Mouse (Mus musculus) forebrain, embryonic 12.5 days (tissue): ENCODE results near the gene Idua. TPM values are rescaled to one million over a fixed set of nuclear protein-coding genes. Genes with fewer than 3 reads are reported as not detected.

Experiments
- ATAC-seq: fragments of 200-750 bp; cut with Nextera tagmentation; 2 replicates; pipeline ENCODE4 v1.8.0; 2017; ENCODE audit warnings: moderate TSS enrichment; ENCODE audit not compliant: low FRiP score
- H3K27ac ChIP-seq: fragments of 300-500 bp; sonication (generic); 2 replicates; pipeline ENCODE4 v1.5.1; 2016; ENCODE audit warnings: mild to moderate bottlenecking
- H3K27me3 ChIP-seq: fragments of 300-500 bp; sonication (generic); 2 replicates; pipeline ENCODE4 v1.6.1; 2016; ENCODE audit warnings: mild to moderate bottlenecking
- H3K36me3 ChIP-seq: fragments of 300-500 bp; sonication (generic); replicated peaks from 2 replicates; pipeline ENCODE4 v1.6.1; 2016; ENCODE audit warnings: mild to moderate bottlenecking
- H3K4me1 ChIP-seq: fragments of 300-500 bp; sonication (generic); 2 replicates; pipeline ENCODE4 v1.6.1; 2016
- H3K4me2 ChIP-seq: fragments of 300-500 bp; sonication (generic); 2 replicates; pipeline ENCODE4 v1.6.1; 2016; ENCODE audit warnings: mild to moderate bottlenecking, moderate library complexity
- H3K4me3 ChIP-seq: fragments of 300-500 bp; sonication (generic); replicated peaks from 2 replicates; pipeline ENCODE4 v1.5.1; 2016; ENCODE audit warnings: mild to moderate bottlenecking
- H3K9ac ChIP-seq: fragments of 300-500 bp; sonication (generic); 2 replicates; pipeline ENCODE4 v1.6.1; 2016; ENCODE audit warnings: mild to moderate bottlenecking
- H3K9me3 ChIP-seq: fragments of 300-500 bp; sonication (generic); 2 replicates; pipeline ENCODE4 v1.6.1; 2016
- WGBS: fragments of 180-500 bp; shearing (Covaris S2); methylation state at CpG from one replicate; pipeline ENCODE4 v1.1.7; 2016; 5-methylcytosine and 5-hydroxymethylcytosine counted together
- polyA plus RNA-seq: library from polyadenylated mRNA; unstranded; fragments of >200 nt; fragmentation: Nextera tagmentation; extraction: Ambion mirVana; gene quantifications from 2 replicates; pipeline ENCODE4 v1.2.1, GENCODE M21; 2016

Gene Idua
- polyA plus RNA-seq, 1 experiment from 2014 or later, result 9.6 TPM

- WGBS, result 11% methylated on average over 5 of the region's 5 CpGs
These were observed 16.8 kb downstream of the Idua start for GRCm38 (mm10) chr5:108676772-108677498.

GRCm38 (mm10) chr5:108677605-108678295, 17.6 kb downstream of the Idua start:
- 3% methylated on average over 25 of the region's 25 CpGs for WGBS
- Histone ChIP-seq H3K9ac (peak overlapping the region; percentile 54), H3K4me3 (peak overlapping the region; percentile 28), H3K27ac (peak overlapping the region; percentile 93), H3K4me2 (peak overlapping the region; percentile 56), H3K4me1 (peaks cover 20% of the 10 kb centered on the region), H3K9me3 (no peaks in the 10 kb centered on the region), H3K27me3 (no peaks in the 10 kb centered on the region), H3K36me3 (peaks cover 2% of the 10 kb centered on the region; the same call in 1 of the 2 replicates)
- peak; percentile 93 for ATAC-seq

More at GRCm38 (mm10) chr5:108676772-108677498, 16.8 kb downstream of the Idua start:
- peak overlapping the region; percentile 28 for H3K4me3 ChIP-seq
- H3K9me3 ChIP-seq, result no peaks in the 10 kb centered on the region
- ATAC-seq, result peak; percentile 70
- peaks cover 10% of the 10 kb centered on the region for H3K36me3 ChIP-seq
- H3K27me3 ChIP-seq, result no peaks in the 10 kb centered on the region
- peak overlapping the region; percentile 54 for H3K9ac ChIP-seq
- H3K4me2 ChIP-seq, result peak overlapping the region; percentile 56
- peaks cover 20% of the 10 kb centered on the region for H3K4me1 ChIP-seq
- H3K27ac ChIP-seq, result peak overlapping the region; percentile 93

GRCm38 (mm10) chr5:108678296-108678854, 18.2 kb downstream of the Idua start:
- WGBS, result 88% methylated on average over 6 of the region's 6 CpGs
- Histone ChIP-seq H3K9ac (no peak overlapping the region), H3K4me2 (no peak overlapping the region), H3K4me3 (no peak overlapping the region), H3K4me1 (peaks cover 20% of the 10 kb centered on the region), H3K36me3 (no peaks in the 10 kb centered on the region), H3K27ac (peak overlapping the region; percentile 19; the same call in 1 of the 2 replicates), H3K27me3 (no peaks in the 10 kb centered on the region), H3K9me3 (no peaks in the 10 kb centered on the region)
- ATAC-seq, result no peak

DNA sequence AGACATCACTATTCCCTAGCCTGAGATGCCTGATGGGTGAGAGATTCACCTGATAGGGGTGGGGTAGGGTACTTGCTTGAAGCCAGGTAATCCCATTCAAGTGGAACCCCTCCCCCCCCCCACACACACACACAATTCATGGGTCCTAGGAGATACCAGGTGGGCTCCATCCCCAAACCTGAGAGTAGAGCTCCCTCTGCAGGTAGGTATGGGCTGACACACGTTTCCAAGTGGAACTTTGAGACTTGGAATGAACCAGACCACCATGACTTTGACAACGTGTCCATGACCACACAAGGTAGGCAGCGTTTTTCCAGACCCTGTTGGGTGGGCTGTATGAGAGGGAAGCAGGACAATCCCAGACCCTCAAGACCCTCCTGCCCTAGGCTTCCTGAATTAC, 19.8 kb downstream of the Idua start:
- H3K4me1 ChIP-seq, result peaks cover 20% of the 10 kb centered on the region
- no peak overlapping the region for H3K4me2 ChIP-seq
- H3K27ac ChIP-seq, result no peak overlapping the region
- 59% methylated on average over 3 of the region's 3 CpGs for WGBS
- no peaks in the 10 kb centered on the region for H3K27me3 ChIP-seq
- no peaks in the 10 kb centered on the region for H3K9me3 ChIP-seq
- no peaks in the 10 kb centered on the region for H3K36me3 ChIP-seq
- no peak overlapping the region for H3K4me3 ChIP-seq
- ATAC-seq, result no peak
- no peak overlapping the region for H3K9ac ChIP-seq

- no peak overlapping the region for H3K4me2 ChIP-seq
These were observed 20.7 kb downstream of the Idua start for GRCm38 (mm10) chr5:108680871-108681270.

GRCm38 (mm10) chr5:108689091-108689490, 29.0 kb downstream of the Idua start:
- Histone ChIP-seq H3K9ac (no peak overlapping the region), H3K4me2 (no peak overlapping the region), H3K9me3 (no peaks in the 10 kb centered on the region), H3K4me1 (peaks cover 18% of the 10 kb centered on the region), H3K27me3 (peaks cover 19% of the 10 kb centered on the region), H3K4me3 (no peak overlapping the region), H3K36me3 (no peaks in the 10 kb centered on the region), H3K27ac (no peak overlapping the region)
- 74% methylated on average over 5 of the region's 5 CpGs for WGBS
- ATAC-seq, result no peak

More at GRCm38 (mm10) chr5:108680871-108681270, 20.7 kb downstream of the Idua start:
- Histone ChIP-seq H3K36me3 (no peaks in the 10 kb centered on the region), H3K4me3 (no peak overlapping the region), H3K27me3 (no peaks in the 10 kb centered on the region), H3K9ac (no peak overlapping the region), H3K27ac (no peak overlapping the region), H3K9me3 (no peaks in the 10 kb centered on the region), H3K4me1 (peaks cover 17% of the 10 kb centered on the region)
- 87% methylated on average over 6 of the region's 6 CpGs for WGBS
- no peak for ATAC-seq

GRCm38 (mm10) chr5:108691152-108691551, 31.0 kb downstream of the Idua start:
- Histone ChIP-seq H3K9ac (no peak overlapping the region), H3K27ac (no peak overlapping the region), H3K9me3 (no peaks in the 10 kb centered on the region), H3K4me2 (no peak overlapping the region), H3K27me3 (peaks cover 19% of the 10 kb centered on the region), H3K4me1 (peaks cover 35% of the 10 kb centered on the region), H3K36me3 (no peaks in the 10 kb centered on the region), H3K4me3 (no peak overlapping the region)
- no peak for ATAC-seq
- 80% methylated on average over 4 of the region's 4 CpGs for WGBS

- no peaks in the 10 kb centered on the region for H3K36me3 ChIP-seq
- peak within 1 kb of the TSS; percentile 29 for H3K9ac ChIP-seq
- H3K27ac ChIP-seq, result no peak within 1 kb of the TSS
- no peaks in the 10 kb centered on the region for H3K9me3 ChIP-seq
- H3K4me2 ChIP-seq, result peak within 1 kb of the TSS; percentile 87
- peaks cover 47% of the 10 kb centered on the region for H3K4me1 ChIP-seq
- 4% methylated on average over 16 of the region's 18 CpGs for WGBS
- ATAC-seq, result no peak
- peak within 1 kb of the TSS; percentile 86 for H3K4me3 ChIP-seq
- H3K27me3 ChIP-seq, result peaks cover 19% of the 10 kb centered on the region
These were observed 32.1 kb downstream of the Idua start, which contains the start of gene Fgfrl1 for GRCm38 (mm10) chr5:108692271-108692670. TSS of gene Fgfrl1 (plus strand) at chr5:108692382.

DNA sequence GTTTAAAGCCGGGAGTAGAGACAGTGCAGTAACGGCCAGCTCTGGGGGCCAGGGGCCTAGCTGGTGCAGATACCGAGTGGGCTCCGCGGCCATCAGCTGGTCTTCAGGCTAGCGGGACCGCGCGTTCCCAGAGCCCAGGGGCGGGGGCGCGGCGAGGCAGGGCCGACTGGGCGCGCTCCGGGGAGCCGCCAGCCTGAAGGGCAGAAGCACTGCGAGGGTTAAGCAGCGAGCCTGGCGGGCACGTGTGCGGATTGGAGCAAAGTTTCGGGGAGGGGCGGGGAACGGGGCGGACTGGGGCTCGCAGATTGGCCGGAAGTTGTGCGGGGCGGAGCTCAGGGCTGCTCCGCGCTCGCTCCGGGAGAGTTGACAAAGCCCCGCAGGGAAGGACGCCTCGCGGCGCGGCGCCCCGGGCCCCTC, 33.7 kb downstream of the Idua start:
- Histone ChIP-seq H3K27me3 (peaks cover 19% of the 10 kb centered on the region), H3K27ac (peak overlapping the region; percentile 27; the same call in 1 of the 2 replicates), H3K4me2 (peak overlapping the region; percentile 87), H3K9me3 (no peaks in the 10 kb centered on the region), H3K4me1 (peaks cover 56% of the 10 kb centered on the region), H3K9ac (peak overlapping the region; percentile 83), H3K4me3 (peak overlapping the region; percentile 86), H3K36me3 (no peaks in the 10 kb centered on the region)
- peak; percentile 94 for ATAC-seq
- WGBS, result under 1% methylated on average over 30 of the region's 43 CpGs

- H3K9ac ChIP-seq, result peak overlapping the region; percentile 83
- peaks cover 54% of the 10 kb centered on the region for H3K4me1 ChIP-seq
- peak; percentile 66 for ATAC-seq
- H3K4me2 ChIP-seq, result peak overlapping the region; percentile 87
- H3K36me3 ChIP-seq, result no peaks in the 10 kb centered on the region
- H3K9me3 ChIP-seq, result no peaks in the 10 kb centered on the region
- peaks cover 19% of the 10 kb centered on the region for H3K27me3 ChIP-seq
- WGBS, result under 1% methylated on average over 80 of the region's 99 CpGs
- H3K4me3 ChIP-seq, result peak overlapping the region; percentile 86
- peak overlapping the region; percentile 27 for H3K27ac ChIP-seq
These were observed 34.5 kb downstream of the Idua start for GRCm38 (mm10) chr5:108694352-108695261.

GRCm38 (mm10) chr5:108695861-108696260, 35.7 kb downstream of the Idua start:
- H3K9me3 ChIP-seq, result no peaks in the 10 kb centered on the region
- H3K4me2 ChIP-seq, result peak overlapping the region; percentile 87; the same call in 1 of the 2 replicates
- H3K27ac ChIP-seq, result no peak overlapping the region
- peaks cover 57% of the 10 kb centered on the region for H3K4me1 ChIP-seq
- peaks cover 19% of the 10 kb centered on the region for H3K27me3 ChIP-seq
- WGBS, result 90% methylated on average over 12 of the region's 12 CpGs
- H3K9ac ChIP-seq, result no peak overlapping the region
- no peak for ATAC-seq
- 0 out of 2 replicates have a peak overlapping the region, but pooled peaks have one; percentile 86 for H3K4me3 ChIP-seq
- H3K36me3 ChIP-seq, result no peaks in the 10 kb centered on the region
